Mouse (Mus musculus) olfactory bulb, adult 2 months (tissue): ENCODE results near the gene Smurf1.

ENCODE experiments used
- CTCF ChIP-seq: fragments of 200-500 bp; IDR thresholded peaks from 2 replicates; pipeline ENCODE4 v1.5.1; 2012; ENCODE audit warnings: low read depth, mild to moderate bottlenecking, low read length, moderate library complexity; ENCODE audit not compliant: insufficient read depth
- POLR2A ChIP-seq: fragments of 200-500 bp; IDR thresholded peaks from 2 replicates; pipeline ENCODE4 v1.6.1; 2012; ENCODE audit warnings: mild to moderate bottlenecking, low read depth, low read length, moderate library complexity; ENCODE audit not compliant: insufficient read depth

DNA sequence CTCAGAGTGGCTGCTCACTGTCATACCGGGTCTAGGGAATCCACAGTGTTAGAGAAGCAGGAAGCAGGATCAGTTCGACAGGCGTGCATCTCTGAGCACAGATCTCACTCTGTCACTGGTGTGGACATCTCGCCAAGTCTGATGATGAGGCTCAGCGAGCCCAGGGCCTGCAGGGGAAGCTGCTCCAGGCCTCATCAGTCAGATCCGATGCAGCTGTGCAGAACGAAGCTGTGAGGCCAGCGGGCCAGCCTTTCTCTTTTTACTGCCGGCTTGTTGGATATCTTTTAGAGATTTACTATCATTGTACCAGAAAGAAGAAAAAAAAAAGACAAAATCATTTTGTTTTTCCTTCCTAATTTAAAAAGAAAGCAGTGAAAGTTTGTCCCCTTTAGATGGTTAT, 106.4 kb downstream of the Smurf1 start:
- TF ChIP-seq CTCF (no peak), POLR2A (no peak)
